Mouse (Mus musculus) ES-Bruce4 (cell line): ENCODE data around the gene Fra10ac1. TPM values are rescaled to one million over a fixed set of nuclear protein-coding genes. Genes with fewer than 3 reads are reported as not detected.

Experiments used
- H3K27ac ChIP-seq: 2 replicates; pipeline ENCODE4 v1.5.1; 2012; ENCODE audit warnings: low read length, inconsistent platforms; ENCODE audit not compliant: insufficient read depth
- H3K27me3 ChIP-seq: 2 replicates; pipeline ENCODE4 v1.6.1; 2012; ENCODE audit warnings: mild to moderate bottlenecking, low read length, inconsistent platforms; ENCODE audit not compliant: control insufficient read depth, poor library complexity, insufficient read depth, severe bottlenecking
- H3K36me3 ChIP-seq: 2 replicates; pipeline ENCODE4 v1.6.1; 2012; ENCODE audit warnings: inconsistent platforms, mild to moderate bottlenecking, low read length, moderate library complexity; ENCODE audit not compliant: control insufficient read depth, poor library complexity, insufficient read depth, severe bottlenecking
- H3K4me1 ChIP-seq: one replicate; pipeline ENCODE4 v1.8.1; 2011; ENCODE audit warnings: low read length; ENCODE audit not compliant: control insufficient read depth, insufficient read depth
- H3K4me3 ChIP-seq: 2 replicates; pipeline ENCODE4 v1.5.1; 2011; ENCODE audit warnings: low read depth, mild to moderate bottlenecking, low read length
- H3K9ac ChIP-seq: 2 replicates; pipeline ENCODE4 v1.6.1; 2012; ENCODE audit warnings: low read depth, mild to moderate bottlenecking, inconsistent platforms; ENCODE audit not compliant: poor library complexity, severe bottlenecking
- H3K9me3 ChIP-seq: replicated peaks from 2 replicates; pipeline ENCODE4 v1.6.1; 2012; ENCODE audit warnings: mild to moderate bottlenecking, low read length, inconsistent platforms; ENCODE audit not compliant: control insufficient read depth, poor library complexity, insufficient read depth, severe bottlenecking
- CTCF ChIP-seq: IDR thresholded peaks from one replicate; pipeline ENCODE4 v1.8.1; 2011; ENCODE audit warnings: low read depth, low read length
- EP300 ChIP-seq: IDR thresholded peaks from 2 replicates; pipeline ENCODE4 v1.6.1; 2011; ENCODE audit warnings: low read depth, low read length; ENCODE audit not compliant: insufficient read depth
- POLR2A ChIP-seq: IDR thresholded peaks from one replicate; pipeline ENCODE4 v1.8.1; 2011; ENCODE audit warnings: low read length; ENCODE audit not compliant: insufficient read depth
- polyA plus RNA-seq: library from polyadenylated mRNA; stranded (reverse); fragments of >200 nt; gene quantifications from 2 replicates; pipeline ENCODE4 v1.2.4, GENCODE M21; 2011; ENCODE audit warnings: low read depth; ENCODE audit not compliant: missing spikeins, insufficient read depth, insufficient read length

Gene Fra10ac1
- polyA plus RNA-seq, 1 experiment = 46.0 TPM

- H3K9ac ChIP-seq = peak overlapping the region; percentile 28
- H3K4me1 ChIP-seq = no peaks in the 10 kb centered on the region
- TF ChIP-seq EP300 = no peak
- no peak for TF ChIP-seq CTCF
- TF ChIP-seq POLR2A = no peak
- H3K27ac ChIP-seq = no peak overlapping the region
- H3K9me3 ChIP-seq = 0 out of 2 replicates have a peak, but pooled peaks cover 4% of the 10 kb centered on the region
- no peaks in the 10 kb centered on the region for H3K27me3 ChIP-seq
- H3K4me3 ChIP-seq = peak overlapping the region; percentile 69
- H3K36me3 ChIP-seq = no peaks in the 10 kb centered on the region
Observed at GRCm38 (mm10) chr19:38224685-38225060, 717 bp upstream of the Fra10ac1 start.

DNA sequence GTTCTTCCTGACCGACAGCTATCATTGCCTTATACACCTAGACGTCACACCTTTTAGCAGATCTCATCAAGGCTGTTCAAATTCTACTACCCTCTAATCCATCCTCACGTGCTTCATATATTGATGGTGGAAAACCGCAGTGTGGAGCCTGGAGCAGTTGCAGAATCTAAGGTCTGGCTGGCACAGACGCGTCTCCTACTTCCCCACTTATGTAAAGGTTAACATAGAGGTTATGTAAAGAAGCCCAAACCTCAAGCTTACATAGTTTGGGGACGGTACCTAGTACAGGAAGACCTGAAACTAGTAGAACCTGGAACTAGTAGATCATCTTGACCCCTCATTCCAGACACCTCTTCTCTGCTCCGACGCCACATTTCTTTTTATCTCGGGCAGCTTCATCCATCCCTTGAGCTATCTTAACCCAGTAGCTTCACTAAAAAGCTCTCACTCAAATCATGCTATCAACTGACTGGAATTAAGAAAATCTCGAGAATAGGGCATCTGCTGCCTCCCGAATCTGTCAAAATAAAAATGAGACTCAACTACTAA, 526 bp downstream of the Fra10ac1 start:
- Histone ChIP-seq H3K27me3 (no peaks in the 10 kb centered on the region), H3K4me3 (peak overlapping the region; percentile 97), H3K9ac (peak overlapping the region; percentile 73), H3K9me3 (no peaks in the 10 kb centered on the region), H3K36me3 (no peaks in the 10 kb centered on the region), H3K27ac (0 out of 2 replicates have a peak overlapping the region, but pooled peaks have one; percentile 23), H3K4me1 (no peaks in the 10 kb centered on the region)
- TF ChIP-seq EP300 (no peak), CTCF (no peak), POLR2A (no peak)

GRCm38 (mm10) chr19:38217696-38218095, 6.3 kb downstream of the Fra10ac1 start:
- Histone ChIP-seq H3K9ac (no peak overlapping the region), H3K4me3 (no peak overlapping the region), H3K9me3 (no peaks in the 10 kb centered on the region), H3K27ac (no peak overlapping the region), H3K27me3 (no peaks in the 10 kb centered on the region), H3K4me1 (no peaks in the 10 kb centered on the region), H3K36me3 (0 out of 2 replicates have a peak, but pooled peaks cover 4% of the 10 kb centered on the region)
- TF ChIP-seq CTCF = no peak
- no peak for TF ChIP-seq POLR2A
- no peak for TF ChIP-seq EP300

DNA sequence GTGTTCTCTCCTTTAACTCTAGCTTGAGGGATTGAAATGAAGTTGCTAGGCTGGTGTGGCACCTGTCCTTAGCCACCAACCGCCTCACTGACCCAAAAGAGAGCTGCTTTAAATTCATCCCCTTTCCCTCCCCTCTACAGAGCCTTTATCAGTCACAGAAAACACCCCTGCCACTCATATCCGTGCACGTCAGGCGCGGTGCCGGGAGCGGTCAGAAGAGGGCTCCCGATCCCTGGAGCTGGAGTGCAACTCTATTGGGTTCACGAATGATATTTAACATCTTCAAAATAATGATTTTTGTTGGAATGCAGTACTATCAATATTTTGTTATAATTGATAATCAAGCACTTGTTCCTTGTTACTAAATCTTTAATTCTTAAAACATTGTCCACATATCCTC, 17.3 kb downstream of the Fra10ac1 start:
- H3K27me3 ChIP-seq = no peaks in the 10 kb centered on the region
- no peaks in the 10 kb centered on the region for H3K9me3 ChIP-seq
- H3K36me3 ChIP-seq = peaks cover 3% of the 10 kb centered on the region; the same call in 1 of the 2 replicates
- no peak overlapping the region for H3K9ac ChIP-seq
- H3K27ac ChIP-seq = no peak overlapping the region
- H3K4me3 ChIP-seq = no peak overlapping the region
- no peak for TF ChIP-seq POLR2A
- TF ChIP-seq EP300 = no peak
- TF ChIP-seq CTCF = peak; percentile 57
- H3K4me1 ChIP-seq = no peaks in the 10 kb centered on the region

DNA sequence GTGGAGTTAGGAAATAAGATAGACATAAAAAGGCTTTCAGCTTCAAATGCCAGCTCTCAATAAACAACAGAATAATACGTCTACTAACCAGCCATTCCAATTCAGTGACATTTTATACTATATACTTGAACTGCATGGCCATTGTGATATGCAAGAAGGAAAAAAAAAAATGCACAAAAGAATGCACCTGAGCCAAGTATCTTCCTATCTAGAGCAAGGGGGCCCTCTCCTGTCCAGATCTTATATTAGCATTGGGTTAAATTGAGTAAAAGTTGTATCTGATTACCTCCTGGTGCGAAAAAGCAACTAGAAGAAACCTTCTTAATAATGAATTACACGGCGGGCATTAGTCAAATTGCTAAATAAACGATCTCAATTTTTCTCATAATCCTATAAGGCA, 25.2 kb downstream of the Fra10ac1 start:
- H3K36me3 ChIP-seq = peaks cover 7% of the 10 kb centered on the region
- TF ChIP-seq CTCF (no peak), EP300 (no peak), POLR2A (no peak)
- H3K9me3 ChIP-seq = no peaks in the 10 kb centered on the region
- no peak overlapping the region for H3K4me3 ChIP-seq
- no peak overlapping the region for H3K9ac ChIP-seq
- H3K4me1 ChIP-seq = no peaks in the 10 kb centered on the region
- no peak overlapping the region for H3K27ac ChIP-seq
- no peaks in the 10 kb centered on the region for H3K27me3 ChIP-seq

DNA sequence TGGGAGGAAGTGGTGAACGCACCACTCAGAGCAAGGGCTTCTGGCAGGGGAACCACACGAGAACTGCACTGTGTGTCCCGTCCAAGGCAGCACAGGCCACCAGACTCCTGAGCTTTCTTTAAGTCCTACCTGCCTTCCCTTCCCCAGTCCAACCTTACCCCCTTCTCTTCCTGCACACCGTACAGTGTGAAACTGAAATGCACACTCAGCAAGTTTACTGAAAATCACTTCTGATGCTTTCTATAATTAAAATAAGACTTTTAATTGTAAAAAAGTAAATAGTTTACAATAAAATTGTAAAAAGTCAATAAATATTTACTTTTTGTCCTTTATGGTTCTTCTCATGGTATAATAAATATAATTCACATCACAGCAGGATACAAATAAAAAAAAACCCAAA, 28.7 kb downstream of the Fra10ac1 start:
- no peaks in the 10 kb centered on the region for H3K4me1 ChIP-seq
- no peak overlapping the region for H3K4me3 ChIP-seq
- no peaks in the 10 kb centered on the region for H3K9me3 ChIP-seq
- TF ChIP-seq CTCF = no peak
- no peak for TF ChIP-seq POLR2A
- no peak for TF ChIP-seq EP300
- no peaks in the 10 kb centered on the region for H3K27me3 ChIP-seq
- no peak overlapping the region for H3K9ac ChIP-seq
- H3K27ac ChIP-seq = no peak overlapping the region
- peaks cover 5% of the 10 kb centered on the region for H3K36me3 ChIP-seq
